Mouse (Mus musculus) liver, adult 2 months (tissue): ENCODE data around the gene Irf6.

ENCODE experiments used
- CTCF ChIP-seq: fragments of 200-500 bp; IDR thresholded peaks from 2 replicates; pipeline ENCODE4 v1.5.1; 2011; ENCODE audit warnings: low read depth, low read length, control low read depth
- POLR2A ChIP-seq: fragments of 200-500 bp; IDR thresholded peaks from 2 replicates; pipeline ENCODE4 v1.6.1; 2011; ENCODE audit warnings: low read length, control low read depth; ENCODE audit not compliant: insufficient read depth; ENCODE audit errors: extremely low read depth

DNA sequence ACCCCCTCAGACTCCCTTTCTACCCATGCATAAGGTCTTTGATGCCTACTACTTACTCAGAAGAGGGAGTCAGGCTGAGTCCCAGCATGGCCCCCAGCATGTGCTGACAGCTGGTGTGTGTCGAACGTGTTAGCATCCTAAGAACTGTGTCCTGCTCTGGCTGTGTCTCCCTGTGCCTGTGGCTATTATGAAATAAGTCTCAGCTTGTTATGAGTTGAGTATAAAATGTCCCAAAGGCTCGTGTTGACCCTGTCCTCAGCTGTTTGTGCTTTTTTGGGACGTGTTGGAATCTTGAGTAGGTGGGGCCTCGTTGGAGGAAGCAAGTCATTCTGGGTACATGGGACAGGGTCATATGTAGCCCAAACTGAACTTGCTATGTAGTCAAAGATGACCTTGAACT, 61.1 kb downstream of the Irf6 start:
- TF ChIP-seq CTCF: no peak
- no peak for TF ChIP-seq POLR2A
